In the genomic region with DNA sequence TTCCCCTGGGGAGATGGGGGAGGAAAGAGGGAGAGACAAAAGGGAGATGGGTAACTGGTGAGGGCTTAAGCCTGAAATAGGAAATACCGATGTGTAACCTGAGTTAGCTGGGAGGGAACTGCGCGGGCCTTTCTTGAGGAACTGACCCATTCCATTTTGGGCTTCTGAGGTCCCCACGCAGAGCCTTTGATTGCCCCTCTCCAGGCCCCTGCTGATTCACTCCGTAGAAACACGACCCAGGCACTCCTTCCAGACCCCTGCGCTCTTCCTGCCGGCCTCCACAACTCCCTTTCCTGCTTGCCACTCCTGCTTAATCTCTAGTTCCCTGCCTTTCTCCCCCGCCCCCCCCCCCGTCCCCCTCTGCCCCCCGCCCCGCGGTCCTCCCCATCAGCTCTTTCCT, we compare ENCODE assay signal across 12 mouse cellular contexts. TPM values are rescaled to one million over a fixed set of nuclear protein-coding genes. Genes with fewer than 3 reads are reported as not detected.
DNase-seq lines count a peak whose midpoint lies in the region; ATAC-seq and TF ChIP-seq lines count a peak whose summit lies in the region.
"Had no signal": no experiment of that assay in that cellular context is flagged by ENCODE, and none has a peak within 500 bp of the region (broad histone marks: within the 10 kb centered on the region; RNA-seq: fewer than 3 reads in every experiment).

No protein-coding gene starts in this region.

- no peaks in the 10 kb centered on the region for H3K9me3 ChIP-seq in ES-Bruce4 (replicated peaks; ENCODE audit: control insufficient read depth, insufficient read depth, low read length, poor library complexity, severe bottlenecking)
- no peaks in the 10 kb centered on the region for H3K9me3 ChIP-seq in hindbrain, embryonic 13.5 days
- no peaks in the 10 kb centered on the region for H3K9me3 ChIP-seq in midbrain, embryonic 10.5 days (replicated peaks)

- peak overlapping the region; percentile 37 for H3K4me2 ChIP-seq in hindbrain, embryonic 13.5 days

- no peak for TF ChIP-seq EP300 in ES-Bruce4 (IDR thresholded peaks at IDR 0.05; ENCODE audit: insufficient read depth, low read depth, low read length)

- peak overlapping the region; percentile 26; the same call in 1 of the 2 replicates for H3K27ac ChIP-seq in ES-Bruce4 (ENCODE audit: insufficient read depth, low read length)
- H3K27ac ChIP-seq in hindbrain, embryonic 13.5 days, result no peak overlapping the region
- peak overlapping the region; percentile 39 for H3K27ac ChIP-seq in midbrain, embryonic 10.5 days (replicated peaks)

- peak; percentile 50 for DNase-seq in embryo, embryonic 11 days
- no peak for DNase-seq in embryo, embryonic 10 days (ENCODE audit: low spot score)
- DNase-seq in midbrain, embryonic 10.5 days (ENCODE audit: low spot score), result no peak
- DNase-seq in layer of hippocampus, postnatal 10 days (ENCODE audit: low spot score in 2 of 2), result no peak
- DNase-seq in adrenal gland, postnatal 14 days, result no peak
- DNase-seq: cerebellum, postnatal 10 days; left cerebral cortex, postnatal 4 days; thymus, adult 2 months had no signal

- no peak for TF ChIP-seq POLR2A in ES-Bruce4 (IDR thresholded peaks at IDR 0.05; ENCODE audit: insufficient read depth, low read length)

- no peaks in the 10 kb centered on the region for H3K36me3 ChIP-seq in ES-Bruce4 (ENCODE audit: control insufficient read depth, insufficient read depth, low read length, poor library complexity, severe bottlenecking)
- no peaks in the 10 kb centered on the region for H3K36me3 ChIP-seq in hindbrain, embryonic 13.5 days
- no peaks in the 10 kb centered on the region for H3K36me3 ChIP-seq in midbrain, embryonic 10.5 days

- H3K4me3 ChIP-seq in ES-Bruce4 (ENCODE audit: low read depth, low read length), result peak overlapping the region; percentile 37
- no peak overlapping the region for H3K4me3 ChIP-seq in hindbrain, embryonic 13.5 days
- H3K4me3 ChIP-seq in midbrain, embryonic 10.5 days, result peak overlapping the region; percentile 41

- H3K9ac ChIP-seq in ES-Bruce4 (ENCODE audit: low read depth, poor library complexity, severe bottlenecking), result peak overlapping the region; percentile 74
- H3K9ac ChIP-seq in hindbrain, embryonic 13.5 days, result no peak overlapping the region

- 8% methylated on average over 10 of the region's 13 CpGs for WGBS in hindbrain, embryonic 13.5 days
- WGBS in midbrain, embryonic 10.5 days, result 4% methylated on average over 11 of the region's 13 CpGs

- no peaks in the 10 kb centered on the region for H3K27me3 ChIP-seq in ES-Bruce4 (ENCODE audit: control insufficient read depth, insufficient read depth, low read length, poor library complexity, severe bottlenecking)
- peaks cover 20% of the 10 kb centered on the region for H3K27me3 ChIP-seq in hindbrain, embryonic 13.5 days
- peaks cover 40% of the 10 kb centered on the region for H3K27me3 ChIP-seq in midbrain, embryonic 10.5 days (ENCODE audit: low read depth, poor library complexity, severe bottlenecking)

- ATAC-seq in hindbrain, embryonic 13.5 days (ENCODE audit: low FRiP score), result no peak
- ATAC-seq in inflammation-experienced regulatory T-cells, adult 6 months, result no peak

- no peak for TF ChIP-seq CTCF in ES-Bruce4 (IDR thresholded peaks at IDR 0.05; ENCODE audit: low read depth, low read length)

- H3K4me1 ChIP-seq in ES-Bruce4 (ENCODE audit: control insufficient read depth, insufficient read depth, low read length), result peaks cover 7% of the 10 kb centered on the region
- peaks cover 31% of the 10 kb centered on the region for H3K4me1 ChIP-seq in hindbrain, embryonic 13.5 days (replicated peaks)
- H3K4me1 ChIP-seq in midbrain, embryonic 10.5 days, result peaks cover 56% of the 10 kb centered on the region

RNA-seq across cellular contexts. Expression of a gene that starts 28.5 kb away (rescaled TPM):
- polyA plus RNA-seq in ES-Bruce4 (2011; ENCODE audit: insufficient read depth, insufficient read length, low read depth, missing spikeins), result 30.3 and 36.1 TPM in 2 replicates
- 10.5 and 11.8 TPM in 2 replicates for polyA plus RNA-seq in hindbrain, embryonic 13.5 days (2015; fragmentation: Nextera tagmentation; extraction: Ambion mirVana)
- 26.5 and 27.9 TPM in 2 replicates for polyA plus RNA-seq in midbrain, embryonic 10.5 days (2016; fragmentation: Nextera tagmentation; extraction: Ambion mirVana)
- polyA plus RNA-seq in inflammation-experienced regulatory T-cells, adult 6 months (2017; shearing (Covaris generic)), result not detected
- 10 to 100 TPM in 1 of 2 experiments, 1 to 10 TPM in 1; 9.3 to 10.2 TPM for total RNA-seq in layer of hippocampus, postnatal 10 days (2021)
- 4.0 and 4.4 TPM in 2 replicates for total RNA-seq in adrenal gland, postnatal 14 days (2021)

RNA-seq across cellular contexts. Expression of a gene that starts 30.8 kb away (rescaled TPM):
- polyA plus RNA-seq in ES-Bruce4 (2011; ENCODE audit: insufficient read depth, insufficient read length, low read depth, missing spikeins), result 8.8 and 9.4 TPM in 2 replicates
- polyA plus RNA-seq in hindbrain, embryonic 13.5 days (2015; fragmentation: Nextera tagmentation; extraction: Ambion mirVana), result 0.04 and 0.18 TPM in 2 replicates
- 0.16 and 0.41 TPM in 2 replicates for polyA plus RNA-seq in midbrain, embryonic 10.5 days (2016; fragmentation: Nextera tagmentation; extraction: Ambion mirVana)
- polyA plus RNA-seq in inflammation-experienced regulatory T-cells, adult 6 months (2017; shearing (Covaris generic)), result under 1 TPM in 2 of 3 experiments, not detected in 1; 0.08 to 0.20 TPM
- not detected for total RNA-seq in layer of hippocampus, postnatal 10 days (2021)
- total RNA-seq in adrenal gland, postnatal 14 days (2021), result not detected in 2 replicates
- total RNA-seq: left cerebral cortex, postnatal 4 days had no signal
- polyA plus RNA-seq: gonadal fat pad, adult 2 months; thymus, adult 2 months had no signal

RNA-seq across cellular contexts. Expression of a gene that starts 53.5 kb away (rescaled TPM):
- 3.8 and 5.3 TPM in 2 replicates for polyA plus RNA-seq in ES-Bruce4 (2011; ENCODE audit: insufficient read depth, insufficient read length, low read depth, missing spikeins)
- 2.8 and 5.3 TPM in 2 replicates for polyA plus RNA-seq in hindbrain, embryonic 13.5 days (2015; fragmentation: Nextera tagmentation; extraction: Ambion mirVana)
- polyA plus RNA-seq in midbrain, embryonic 10.5 days (2016; fragmentation: Nextera tagmentation; extraction: Ambion mirVana), result 11.1 and 12.6 TPM in 2 replicates
- polyA plus RNA-seq in inflammation-experienced regulatory T-cells, adult 6 months (2017; shearing (Covaris generic)), result not detected
- 1 to 10 TPM; 6.0 to 7.1 TPM for total RNA-seq in layer of hippocampus, postnatal 10 days (2021)
- total RNA-seq in adrenal gland, postnatal 14 days (2021), result 0.44 and 0.60 TPM in 2 replicates

Comparison
In these comparisons a context has a peak if more than half of its experiments do, and no peak if none do; other contexts are left out.
1. RNA of a gene that starts 28.5 kb away (polyA plus RNA-seq): 30.3 to 36.1 TPM in ES-Bruce4, 26.5 to 27.9 TPM in midbrain, embryonic 10.5 days and 10.5 to 11.8 TPM in hindbrain, embryonic 13.5 days; not detected in inflammation-experienced regulatory T-cells, adult 6 months; every median in the first group is over 10 times any median in the second.